Mouse (Mus musculus) bone marrow, adult 2 months (tissue): ENCODE measurements around the gene Nol4l.

Experiments used
- CTCF ChIP-seq: fragments of 200-500 bp; IDR thresholded peaks from 2 replicates; pipeline ENCODE4 v1.5.1; 2011; ENCODE audit warnings: low read length, control low read depth; ENCODE audit not compliant: control insufficient read depth, insufficient read depth
- POLR2A ChIP-seq: fragments of 200-500 bp; IDR thresholded peaks from 2 replicates; pipeline ENCODE4 v1.6.1; 2011; ENCODE audit warnings: low read depth, mild to moderate bottlenecking, control low read depth, low read length, borderline replicate concordance; ENCODE audit not compliant: control insufficient read depth

DNA sequence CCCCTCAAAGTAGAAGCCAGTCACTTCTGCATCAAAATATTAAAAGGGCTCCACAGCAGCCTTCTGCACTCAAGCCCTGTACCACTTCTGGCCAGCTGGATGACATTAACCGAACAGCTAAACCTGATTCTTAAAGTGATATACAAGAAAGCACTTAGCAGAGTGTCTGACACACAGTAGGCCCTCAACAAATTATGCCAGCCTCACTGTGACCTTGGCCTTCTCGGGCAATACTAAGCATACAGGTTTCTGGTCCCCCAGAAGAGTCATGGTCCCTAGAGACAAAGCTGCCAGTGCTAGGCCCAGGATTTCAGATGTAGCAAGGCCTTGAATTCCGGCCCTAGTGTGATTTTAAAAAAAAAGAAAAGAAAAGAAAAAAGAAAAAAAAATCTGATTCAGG, 9.1 kb upstream of the Nol4l start:
- no peak for TF ChIP-seq CTCF
- TF ChIP-seq POLR2A = no peak
